Mouse (Mus musculus) embryonic facial prominence, embryonic 12.5 days (tissue): Measurements from ENCODE around the gene Atf7ip. TPM values are rescaled to one million over a fixed set of nuclear protein-coding genes. Genes with fewer than 3 reads are reported as not detected.
A peak's percentile ranks its signal among the peaks of the same experiment; 100 is the strongest.

ENCODE experiments used
- ATAC-seq: fragments of 200-750 bp; cut with Nextera tagmentation; 2 replicates; pipeline ENCODE4 v1.8.0; 2017; ENCODE audit not compliant: insufficient number of reproducible peaks, insufficient read depth, low FRiP score, low TSS enrichment
- H3K27ac ChIP-seq: fragments of 300-500 bp; sonication (generic); 2 replicates; pipeline ENCODE4 v1.5.1; 2016; ENCODE audit warnings: mild to moderate bottlenecking
- H3K27me3 ChIP-seq: fragments of 300-500 bp; sonication (generic); 2 replicates; pipeline ENCODE4 v1.6.1; 2016; ENCODE audit warnings: mild to moderate bottlenecking, moderate library complexity
- H3K36me3 ChIP-seq: fragments of 300-500 bp; sonication (generic); 2 replicates; pipeline ENCODE4 v1.6.1; 2016; ENCODE audit warnings: mild to moderate bottlenecking
- H3K4me1 ChIP-seq: fragments of 300-500 bp; sonication (generic); 2 replicates; pipeline ENCODE4 v1.6.1; 2016
- H3K4me2 ChIP-seq: fragments of 300-500 bp; sonication (generic); replicated peaks from 2 replicates; pipeline ENCODE4 v1.6.1; 2016; ENCODE audit warnings: mild to moderate bottlenecking, moderate library complexity
- H3K4me3 ChIP-seq: fragments of 300-500 bp; sonication (generic); 2 replicates; pipeline ENCODE4 v1.5.1; 2016; ENCODE audit warnings: mild to moderate bottlenecking
- H3K9ac ChIP-seq: fragments of 300-500 bp; sonication (generic); 2 replicates; pipeline ENCODE4 v1.6.1; 2016; ENCODE audit warnings: mild to moderate bottlenecking, moderate library complexity
- H3K9me3 ChIP-seq: fragments of 300-500 bp; sonication (generic); 2 replicates; pipeline ENCODE4 v1.6.1; 2016; ENCODE audit warnings: mild to moderate bottlenecking, moderate library complexity
- WGBS: fragments of 180-500 bp; shearing (Covaris S2); methylation state at CpG from one replicate; pipeline ENCODE4 v1.1.7; 2016; 5-methylcytosine and 5-hydroxymethylcytosine counted together
- polyA plus RNA-seq: library from polyadenylated mRNA; unstranded; fragments of >200 nt; fragmentation: Nextera tagmentation; extraction: Ambion mirVana; gene quantifications from 2 replicates; pipeline ENCODE4 v1.2.1, GENCODE M21; 2016

Atf7ip gene
- polyA plus RNA-seq, 1 experiment from 2014 or later = 55.1 TPM

DNA sequence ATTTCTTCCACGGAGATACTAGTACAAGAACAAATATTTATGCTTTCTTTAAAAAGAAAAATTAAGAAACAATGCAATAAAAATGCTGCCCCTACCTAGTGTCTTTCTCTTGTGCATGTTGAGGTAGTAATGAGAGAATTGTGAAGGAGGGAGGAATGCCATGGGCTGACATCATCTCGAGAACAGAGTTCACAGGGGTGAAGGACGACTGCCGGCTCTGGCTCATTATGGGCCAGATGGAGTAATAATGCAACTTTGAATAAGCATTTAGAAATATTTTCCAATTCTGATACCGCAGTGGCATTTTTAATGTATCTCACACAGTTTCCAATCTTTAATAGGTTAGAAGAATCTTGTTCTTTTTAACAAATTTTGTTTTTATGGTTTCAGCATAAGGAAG lies 60.0 kb downstream of the Atf7ip start:
- H3K4me2 ChIP-seq = no peak overlapping the region
- H3K9me3 ChIP-seq = peaks cover 9% of the 10 kb centered on the region; the same call in 1 of the 2 replicates
- H3K9ac ChIP-seq = no peak overlapping the region
- no peaks in the 10 kb centered on the region for H3K27me3 ChIP-seq
- no peaks in the 10 kb centered on the region for H3K4me1 ChIP-seq
- no peak for ATAC-seq
- H3K27ac ChIP-seq = no peak overlapping the region
- peaks cover 77% of the 10 kb centered on the region for H3K36me3 ChIP-seq
- 88% methylated on average over 5 of the region's 5 CpGs for WGBS
- H3K4me3 ChIP-seq = no peak overlapping the region

DNA sequence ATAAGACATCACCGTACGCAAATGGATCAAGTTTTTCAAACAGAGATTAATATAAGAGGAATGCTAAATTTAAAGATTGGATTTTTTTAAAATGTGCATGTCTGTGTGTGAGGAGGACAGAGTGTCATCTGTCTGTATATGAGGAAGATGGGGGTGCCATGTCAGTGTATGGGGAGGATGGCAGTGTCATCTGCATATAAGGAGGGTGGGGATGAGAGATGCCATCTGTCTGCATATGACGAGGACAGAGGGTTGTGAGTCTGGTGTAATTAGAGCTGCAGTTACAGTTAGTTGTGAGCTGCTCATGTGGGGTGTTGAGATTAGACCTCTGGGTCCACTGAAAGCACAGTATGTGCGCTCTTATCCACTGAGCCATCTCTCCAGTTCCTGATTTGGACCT lies 84.8 kb downstream of the Atf7ip start:
- H3K27ac ChIP-seq = no peak overlapping the region
- no peak overlapping the region for H3K4me3 ChIP-seq
- no peak overlapping the region for H3K9ac ChIP-seq
- ATAC-seq = no peak
- H3K27me3 ChIP-seq = no peaks in the 10 kb centered on the region
- peaks cover 69% of the 10 kb centered on the region for H3K36me3 ChIP-seq
- H3K9me3 ChIP-seq = no peaks in the 10 kb centered on the region
- H3K4me1 ChIP-seq = no peaks in the 10 kb centered on the region
- no peak overlapping the region for H3K4me2 ChIP-seq
- WGBS = 85% methylated on average over 4 of the region's 4 CpGs

DNA sequence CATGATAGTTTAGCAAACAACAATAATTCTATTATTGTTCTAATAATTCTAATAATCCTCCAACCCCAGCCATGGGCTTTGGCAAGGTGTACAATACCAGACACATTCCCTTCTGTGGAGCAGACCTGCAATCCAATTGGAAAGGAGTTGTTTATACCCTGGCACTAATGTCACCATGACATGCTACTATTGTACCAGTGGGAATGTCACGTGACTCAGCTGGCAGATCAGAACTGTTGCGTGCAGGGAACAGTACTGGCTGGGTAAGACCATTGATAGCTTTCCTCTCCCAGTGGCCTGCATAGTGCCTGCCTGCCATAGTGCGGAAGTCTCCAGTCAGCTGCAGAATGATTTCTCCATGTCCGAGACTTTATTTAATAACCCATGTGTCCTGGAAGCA lies 88.6 kb downstream of the Atf7ip start:
- H3K27ac ChIP-seq = no peak overlapping the region
- 94% methylated on average over 4 of the region's 4 CpGs for WGBS
- no peaks in the 10 kb centered on the region for H3K4me1 ChIP-seq
- H3K36me3 ChIP-seq = peaks cover 70% of the 10 kb centered on the region
- no peak overlapping the region for H3K4me2 ChIP-seq
- no peak overlapping the region for H3K9ac ChIP-seq
- H3K4me3 ChIP-seq = no peak overlapping the region
- no peaks in the 10 kb centered on the region for H3K9me3 ChIP-seq
- no peak for ATAC-seq
- H3K27me3 ChIP-seq = no peaks in the 10 kb centered on the region

DNA sequence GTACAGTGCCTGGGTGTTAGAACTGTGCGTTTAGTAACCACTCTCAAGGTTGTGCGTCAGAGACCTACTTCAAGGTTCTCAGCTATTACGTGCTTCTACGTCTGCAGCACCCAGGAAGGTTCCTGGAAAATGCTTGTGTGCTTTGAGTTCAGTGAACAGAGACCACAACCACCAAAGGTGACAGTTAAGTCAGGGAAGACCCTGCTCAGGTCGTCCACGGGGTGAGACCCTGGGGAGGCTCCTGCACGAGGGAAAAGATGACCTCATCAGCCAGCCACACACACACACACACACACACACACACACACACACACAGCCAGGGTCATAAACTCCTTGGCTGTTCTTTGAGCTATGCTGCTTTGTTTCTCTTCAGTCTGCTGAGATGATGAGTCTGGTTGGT lies 96.6 kb downstream of the Atf7ip start:
- Histone ChIP-seq H3K27ac (no peak overlapping the region), H3K36me3 (peaks cover 83% of the 10 kb centered on the region), H3K4me2 (no peak overlapping the region), H3K9me3 (no peaks in the 10 kb centered on the region), H3K4me1 (no peaks in the 10 kb centered on the region), H3K4me3 (no peak overlapping the region), H3K9ac (no peak overlapping the region), H3K27me3 (no peaks in the 10 kb centered on the region)
- WGBS = 83% methylated on average over 7 of the region's 7 CpGs
- ATAC-seq = no peak

DNA sequence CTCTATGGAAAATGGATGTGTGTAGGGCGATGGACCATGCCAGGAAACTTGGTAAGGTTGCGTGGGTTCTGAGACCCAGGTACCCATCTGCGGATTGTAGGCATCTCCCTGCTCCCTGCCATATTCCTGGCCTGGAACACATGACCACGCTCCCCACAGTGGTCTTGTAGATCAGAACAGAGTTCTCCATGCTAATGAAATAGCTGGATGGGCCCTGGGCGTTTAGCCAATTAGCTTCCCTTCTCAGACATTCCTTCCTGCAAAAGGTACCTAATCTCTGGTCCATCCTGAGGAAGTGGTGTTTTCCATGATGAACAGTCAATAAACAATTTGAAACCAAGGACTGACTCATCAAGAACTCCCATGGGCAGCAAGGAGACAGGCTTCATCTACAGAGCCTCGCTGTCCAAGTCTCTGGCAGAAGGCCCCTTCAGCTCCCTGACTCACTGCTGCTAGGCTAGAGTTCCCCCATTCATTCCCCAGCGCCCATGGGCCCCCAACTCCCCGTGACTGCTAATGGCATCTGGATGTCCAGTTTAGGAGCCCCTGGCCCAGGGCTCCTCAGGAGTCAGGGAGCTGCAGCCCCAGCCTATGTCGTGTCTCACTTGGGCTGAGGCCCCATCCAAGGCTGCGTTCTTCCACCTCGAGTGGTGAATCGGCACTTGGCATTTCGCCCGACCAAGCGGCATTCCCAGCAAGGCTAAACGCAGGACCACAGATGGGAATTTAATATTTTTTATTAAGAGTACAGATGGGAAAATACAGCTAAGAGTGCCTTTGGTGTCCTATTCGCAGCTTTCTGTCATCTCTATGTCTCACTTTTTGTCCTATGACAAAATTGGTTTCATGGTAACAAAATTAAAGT lies 105.6 kb downstream of the Atf7ip start:
- Histone ChIP-seq H3K9me3 (no peaks in the 10 kb centered on the region), H3K4me1 (no peaks in the 10 kb centered on the region), H3K4me3 (no peak overlapping the region), H3K27me3 (no peaks in the 10 kb centered on the region), H3K4me2 (no peak overlapping the region), H3K9ac (no peak overlapping the region), H3K36me3 (peaks cover 46% of the 10 kb centered on the region), H3K27ac (no peak overlapping the region)
- ATAC-seq = no peak
- 96% methylated on average over 17 of the region's 17 CpGs for WGBS

DNA sequence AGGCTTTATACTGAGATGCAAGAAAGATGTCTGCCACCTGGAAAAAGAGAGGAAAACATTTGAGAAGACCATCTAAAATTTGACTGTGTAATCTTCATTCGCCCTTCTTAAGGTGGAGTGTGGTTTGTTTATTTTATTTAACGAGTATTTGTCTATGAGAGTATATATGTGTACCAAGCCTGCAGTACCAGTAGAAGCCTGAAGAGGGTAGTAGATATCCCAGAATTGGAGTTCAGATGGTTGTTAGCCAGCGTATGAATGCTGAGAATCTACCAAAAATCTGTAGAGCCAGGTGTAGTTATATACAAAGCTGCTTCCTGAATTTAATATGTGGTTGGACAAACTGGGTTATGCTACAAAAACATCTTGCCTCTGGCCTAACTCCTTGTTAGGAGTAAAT lies 106.3 kb downstream of the Atf7ip start:
- Histone ChIP-seq H3K4me1 (no peaks in the 10 kb centered on the region), H3K4me2 (no peak overlapping the region), H3K4me3 (no peak overlapping the region), H3K9ac (no peak overlapping the region), H3K27ac (no peak overlapping the region), H3K27me3 (no peaks in the 10 kb centered on the region), H3K36me3 (peaks cover 40% of the 10 kb centered on the region), H3K9me3 (no peaks in the 10 kb centered on the region)
- WGBS = 96% methylated on average over 3 of the region's 3 CpGs
- no peak for ATAC-seq

DNA sequence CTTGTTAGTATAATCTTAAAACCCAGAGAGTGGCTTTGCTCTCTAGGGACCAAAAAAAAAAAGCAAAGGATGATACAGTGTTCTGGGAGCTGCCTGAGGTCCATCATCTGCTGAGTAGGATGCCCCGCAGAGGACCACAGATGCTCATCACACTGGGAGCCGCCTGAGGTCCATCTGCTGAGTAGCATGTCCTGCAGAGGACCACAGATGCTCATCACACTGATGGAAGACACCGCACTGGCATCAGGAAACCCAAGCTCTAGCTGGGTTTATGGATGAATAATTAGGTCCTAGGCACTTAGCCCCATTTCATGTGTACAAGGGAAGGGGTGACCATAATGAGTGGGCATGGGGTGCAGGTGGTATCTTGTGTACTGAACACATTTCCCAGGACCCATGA lies 108.2 kb downstream of the Atf7ip start:
- Histone ChIP-seq H3K9ac (no peak overlapping the region), H3K4me2 (no peak overlapping the region), H3K27me3 (no peaks in the 10 kb centered on the region), H3K4me3 (no peak overlapping the region), H3K36me3 (peaks cover 27% of the 10 kb centered on the region), H3K4me1 (no peaks in the 10 kb centered on the region), H3K27ac (no peak overlapping the region), H3K9me3 (no peaks in the 10 kb centered on the region)
- WGBS = 90% methylated on average over 3 of the region's 3 CpGs
- no peak for ATAC-seq

DNA sequence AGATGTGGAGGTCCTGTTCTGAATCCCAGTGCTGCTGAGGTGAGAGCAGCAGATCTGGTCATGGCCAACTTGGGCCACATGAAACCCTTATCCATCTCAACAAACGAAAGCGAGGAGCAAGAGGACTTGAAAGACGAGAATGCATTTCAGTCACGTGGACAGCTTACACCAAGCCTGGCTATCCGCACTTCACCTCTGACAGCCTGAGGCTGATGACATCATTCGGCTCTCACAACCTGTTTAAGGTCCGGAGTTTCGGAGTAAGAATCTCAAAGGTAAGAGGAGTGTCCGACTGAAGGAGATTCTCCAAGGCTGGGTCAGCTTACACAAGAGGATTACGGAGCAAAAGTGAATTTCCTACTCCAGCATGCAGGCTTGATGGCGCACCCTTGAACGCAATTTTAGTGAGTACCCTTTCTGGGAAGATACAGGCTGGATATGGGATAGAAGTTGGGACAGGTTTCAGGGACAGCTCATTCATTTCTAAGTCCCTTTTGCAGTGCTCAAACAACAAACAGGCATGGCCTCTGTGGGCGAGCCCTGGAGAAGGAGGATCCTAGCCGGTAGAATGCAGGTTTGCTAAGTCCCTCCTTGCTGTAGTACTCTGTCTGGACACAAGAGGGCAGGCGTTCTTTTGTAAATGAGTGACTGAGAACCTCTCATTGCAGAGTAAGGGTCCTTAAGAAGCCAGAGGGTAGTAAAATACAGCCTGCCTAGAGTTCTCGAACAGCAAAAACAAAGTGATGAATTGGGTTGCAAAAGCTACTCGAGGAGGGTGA lies 114.6 kb downstream of the Atf7ip start:
- Histone ChIP-seq H3K4me3 (no peak overlapping the region), H3K9ac (no peak overlapping the region), H3K36me3 (no peaks in the 10 kb centered on the region), H3K27ac (no peak overlapping the region), H3K27me3 (no peaks in the 10 kb centered on the region), H3K9me3 (no peaks in the 10 kb centered on the region), H3K4me1 (no peaks in the 10 kb centered on the region), H3K4me2 (peak overlapping the region; percentile 25)
- 48% methylated on average over 17 of the region's 17 CpGs for WGBS
- ATAC-seq = no peak

DNA sequence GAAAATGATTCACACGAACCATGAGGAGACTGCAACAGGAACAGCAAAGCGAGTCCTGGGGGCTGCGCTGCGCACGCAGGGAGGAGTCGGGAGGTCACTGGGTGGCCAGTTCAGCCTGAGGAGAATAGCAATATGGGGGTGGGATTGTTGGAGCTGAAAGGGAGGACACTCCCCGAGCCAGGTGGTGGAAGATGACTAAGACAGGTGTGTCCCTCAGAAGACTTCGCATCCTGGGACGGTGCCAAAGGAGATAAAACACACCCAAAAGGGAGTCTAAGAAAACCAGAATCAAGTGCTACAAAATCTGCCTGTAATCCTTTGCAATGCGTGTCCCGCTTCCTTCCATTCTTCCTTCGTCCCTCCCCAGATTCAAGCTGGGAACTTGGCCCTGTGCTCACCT lies 119.5 kb downstream of the Atf7ip start:
- no peak overlapping the region for H3K9ac ChIP-seq
- no peaks in the 10 kb centered on the region for H3K27me3 ChIP-seq
- no peak overlapping the region for H3K27ac ChIP-seq
- H3K36me3 ChIP-seq = no peaks in the 10 kb centered on the region
- no peak overlapping the region for H3K4me3 ChIP-seq
- no peaks in the 10 kb centered on the region for H3K9me3 ChIP-seq
- WGBS = 87% methylated on average over 12 of the region's 12 CpGs
- no peak for ATAC-seq
- no peak overlapping the region for H3K4me2 ChIP-seq
- no peaks in the 10 kb centered on the region for H3K4me1 ChIP-seq

DNA sequence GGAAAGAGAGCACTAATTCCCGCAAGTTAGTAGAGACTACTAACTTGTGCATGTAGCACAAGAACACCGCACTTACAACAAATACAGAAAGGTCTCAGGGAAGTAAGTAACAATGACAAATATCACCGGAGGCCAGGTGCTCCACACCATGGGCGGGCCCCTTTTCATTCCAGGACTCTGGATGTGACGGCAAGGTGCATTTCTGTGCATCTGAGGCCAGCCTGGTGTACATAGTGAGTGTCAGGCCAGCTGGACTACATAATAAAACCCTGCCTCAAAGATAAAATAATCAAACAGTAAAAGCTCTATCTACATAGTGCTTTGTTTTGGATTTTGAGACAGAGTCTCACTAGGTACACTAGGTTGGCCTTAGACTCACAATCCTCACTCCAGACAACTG lies 123.7 kb downstream of the Atf7ip start:
- H3K4me3 ChIP-seq = no peak overlapping the region
- no peaks in the 10 kb centered on the region for H3K27me3 ChIP-seq
- no peak overlapping the region for H3K27ac ChIP-seq
- no peaks in the 10 kb centered on the region for H3K9me3 ChIP-seq
- H3K4me2 ChIP-seq = no peak overlapping the region
- no peak for ATAC-seq
- 94% methylated on average over 5 of the region's 5 CpGs for WGBS
- H3K9ac ChIP-seq = no peak overlapping the region
- no peaks in the 10 kb centered on the region for H3K36me3 ChIP-seq
- no peaks in the 10 kb centered on the region for H3K4me1 ChIP-seq

DNA sequence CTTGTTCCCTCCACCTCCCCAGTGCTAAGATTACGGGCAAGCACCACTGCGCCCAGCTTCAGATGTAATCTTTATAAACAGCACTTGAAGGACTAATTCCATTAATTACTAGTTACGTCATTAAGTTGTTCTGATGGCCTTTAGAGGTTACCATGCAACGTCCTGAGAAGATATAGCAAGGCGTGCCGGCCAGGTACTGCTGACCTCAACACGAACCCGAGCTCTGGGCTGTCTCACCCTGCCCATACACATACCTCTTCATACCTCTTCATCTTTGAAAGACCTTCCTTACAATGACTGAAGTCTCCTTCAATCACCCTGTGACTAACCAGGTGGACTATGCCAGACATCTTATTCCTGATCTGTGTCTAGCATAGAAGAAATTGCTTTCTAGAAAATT lies 125.6 kb downstream of the Atf7ip start:
- H3K4me3 ChIP-seq = no peak overlapping the region
- no peak for ATAC-seq
- no peaks in the 10 kb centered on the region for H3K36me3 ChIP-seq
- no peaks in the 10 kb centered on the region for H3K27me3 ChIP-seq
- WGBS = 81% methylated on average over 8 of the region's 8 CpGs
- no peak overlapping the region for H3K9ac ChIP-seq
- no peak overlapping the region for H3K27ac ChIP-seq
- H3K9me3 ChIP-seq = no peaks in the 10 kb centered on the region
- no peaks in the 10 kb centered on the region for H3K4me1 ChIP-seq
- no peak overlapping the region for H3K4me2 ChIP-seq

DNA sequence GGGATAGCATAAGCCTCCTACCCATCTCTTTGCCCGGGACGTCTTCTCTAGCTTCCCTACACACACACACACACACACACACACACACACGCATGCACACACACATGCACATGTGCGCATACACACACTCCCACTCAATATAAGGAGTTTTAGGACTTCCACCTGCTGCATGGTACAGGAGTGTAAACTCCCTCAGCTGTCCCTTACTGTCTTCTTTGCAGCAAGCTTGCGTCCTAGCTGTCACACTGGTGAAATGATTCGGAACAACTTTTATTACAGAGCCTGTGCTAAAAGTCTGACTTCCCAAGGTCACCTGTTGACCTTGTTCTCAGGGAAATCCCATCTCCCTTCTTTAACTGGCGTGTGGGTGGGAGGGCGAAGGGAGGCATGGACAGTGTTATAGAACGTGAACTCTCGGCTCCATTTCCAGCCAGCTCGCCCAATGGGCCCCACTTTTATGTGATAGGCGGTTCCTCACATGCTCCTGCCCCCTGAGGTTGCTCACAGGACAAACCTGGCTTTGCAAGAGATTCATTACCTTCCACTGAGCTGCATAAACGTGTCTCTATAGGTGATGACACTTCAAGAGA lies 126.1 kb downstream of the Atf7ip start:
- Histone ChIP-seq H3K9ac (no peak overlapping the region), H3K9me3 (no peaks in the 10 kb centered on the region), H3K36me3 (no peaks in the 10 kb centered on the region), H3K4me3 (no peak overlapping the region), H3K27me3 (no peaks in the 10 kb centered on the region), H3K27ac (no peak overlapping the region), H3K4me2 (no peak overlapping the region), H3K4me1 (no peaks in the 10 kb centered on the region)
- no peak for ATAC-seq
- WGBS = 83% methylated on average over 13 of the region's 13 CpGs
